ENCODE assay signal across 29 mouse cellular contexts in genomic region chr9:25200987-25201386, GRCm38 (mm10). TPM values are rescaled to one million over a fixed set of nuclear protein-coding genes. Genes with fewer than 3 reads are reported as not detected.
DNase-seq lines count a peak whose midpoint lies in the region; ATAC-seq and TF ChIP-seq lines count a peak whose summit lies in the region.
"Had no signal": no experiment of that assay in that cellular context is flagged by ENCODE, and none has a peak within 500 bp of the region (broad histone marks: within the 10 kb centered on the region; RNA-seq: fewer than 3 reads in every experiment).

No protein-coding gene starts in this region.

- TF ChIP-seq CTCF in left cerebral cortex, adult 2 months (IDR thresholded peaks at IDR 0.05): no peak

- H3K27ac ChIP-seq in heart, embryonic 11.5 days (ENCODE audit: low read depth, low read length): 0 out of 2 replicates have a peak overlapping the region, but pooled peaks have one; percentile 0
- peak overlapping the region; percentile 77 for H3K27ac ChIP-seq in left cerebral cortex, adult 2 months
- peak overlapping the region; percentile 88 for H3K27ac ChIP-seq in heart, embryonic 15.5 days
- H3K27ac ChIP-seq: forebrain, embryonic 13.5 days; hindbrain, embryonic 10.5 days; hindbrain, embryonic 15.5 days; liver, embryonic 13.5 days; neural tube, embryonic 12.5 days had no signal

- H3K36me3 ChIP-seq in heart, embryonic 11.5 days (ENCODE audit: control insufficient read depth, insufficient read depth, low read length): no peaks in the 10 kb centered on the region
- no peaks in the 10 kb centered on the region for H3K36me3 ChIP-seq in heart, embryonic 15.5 days
- no peaks in the 10 kb centered on the region for H3K36me3 ChIP-seq in myocyte (ENCODE audit: control insufficient read depth, insufficient read depth)
- H3K36me3 ChIP-seq: hindbrain, embryonic 10.5 days; hindbrain, embryonic 15.5 days; liver, embryonic 13.5 days; neural tube, embryonic 12.5 days had no signal

- no peak overlapping the region for H3K9ac ChIP-seq in heart, embryonic 11.5 days (ENCODE audit: low read depth, low read length)
- no peak overlapping the region for H3K9ac ChIP-seq in heart, embryonic 15.5 days
- H3K9ac ChIP-seq: forebrain, embryonic 13.5 days; hindbrain, embryonic 15.5 days; liver, embryonic 13.5 days; neural tube, embryonic 12.5 days had no signal

- no peak overlapping the region for H3K4me3 ChIP-seq in heart, embryonic 11.5 days (ENCODE audit: low read depth, low read length)
- no peak overlapping the region for H3K4me3 ChIP-seq in left cerebral cortex, adult 2 months
- H3K4me3 ChIP-seq in heart, embryonic 15.5 days: no peak overlapping the region
- no peak overlapping the region for H3K4me3 ChIP-seq in myocyte
- H3K4me3 ChIP-seq: forebrain, embryonic 13.5 days; hindbrain, embryonic 10.5 days; hindbrain, embryonic 15.5 days; liver, embryonic 13.5 days; neural tube, embryonic 12.5 days had no signal

- intact Hi-C loops in left cerebral cortex, adult 2 months (cut with DNase I): no loop called here

- no peaks in the 10 kb centered on the region for H3K9me3 ChIP-seq in heart, embryonic 11.5 days (replicated peaks; ENCODE audit: control insufficient read depth, low read length)
- H3K9me3 ChIP-seq in heart, embryonic 15.5 days (replicated peaks): no peaks in the 10 kb centered on the region
- H3K9me3 ChIP-seq: forebrain, embryonic 13.5 days; hindbrain, embryonic 10.5 days; hindbrain, embryonic 15.5 days; liver, embryonic 13.5 days; neural tube, embryonic 12.5 days had no signal

- peaks cover 8% of the 10 kb centered on the region; the same call in 1 of the 2 replicates for H3K4me1 ChIP-seq in heart, embryonic 11.5 days (ENCODE audit: control insufficient read depth, insufficient read depth, low read length)
- peaks cover 26% of the 10 kb centered on the region for H3K4me1 ChIP-seq in heart, embryonic 15.5 days (replicated peaks)
- H3K4me1 ChIP-seq: hindbrain, embryonic 10.5 days; hindbrain, embryonic 15.5 days; neural tube, embryonic 12.5 days had no signal

- no peak for DNase-seq in heart, postnatal 4 days
- DNase-seq in left cerebral cortex, adult 2 months (ENCODE audit: extremely low spot score in 1 of 2, low spot score in 2 of 2): no peak
- DNase-seq in left cerebral cortex, adult 8-10 months (ENCODE audit: low spot score in 2 of 2): no peak
- DNase-seq: adrenal gland, adult 2 months; adrenal gland, postnatal 36 days; B cell, adult 2 months; cerebellum, adult 8-10 months; cerebellum, postnatal 25 days; gastrocnemius, postnatal 25 days; kidney, adult 11 months; kidney, postnatal 14 days; left cerebral cortex, postnatal 4 days; liver, embryonic 13.5 days; lung, adult 18-20 months; lung, postnatal 10 days; spleen, adult 18-20 months; thymus, postnatal 14 days had no signal

- no peaks in the 10 kb centered on the region for H3K27me3 ChIP-seq in heart, embryonic 11.5 days (ENCODE audit: control insufficient read depth, insufficient read depth, low read length)
- H3K27me3 ChIP-seq in heart, embryonic 15.5 days: no peaks in the 10 kb centered on the region
- H3K27me3 ChIP-seq in myocyte (ENCODE audit: control insufficient read depth, insufficient read depth, insufficient read length): no peaks in the 10 kb centered on the region
- H3K27me3 ChIP-seq: CH12.LX; forebrain, embryonic 13.5 days; hindbrain, embryonic 15.5 days; liver, embryonic 13.5 days; neural tube, embryonic 12.5 days had no signal

- no peak for TF ChIP-seq POLR2A in myocyte (IDR thresholded peaks at IDR 0.05; ENCODE audit: insufficient read length, low read depth)

- H3ac ChIP-seq in myocyte (ENCODE audit: control insufficient read depth, insufficient read length): no peak overlapping the region

- WGBS in heart, embryonic 11.5 days (ENCODE audit: insufficient replicate concordance): 75% methylated on average over 3 of the region's 3 CpGs
- WGBS in heart, embryonic 15.5 days: 69% methylated on average over 3 of the region's 3 CpGs

- H3K79me2 ChIP-seq in myocyte (ENCODE audit: control insufficient read depth, insufficient read depth): no peaks in the 10 kb centered on the region

- no peak for ATAC-seq in heart, embryonic 11.5 days (replicated peaks; ENCODE audit: insufficient number of reproducible peaks, low FRiP score, low TSS enrichment)
- ATAC-seq in heart, embryonic 15.5 days (replicated peaks; ENCODE audit: insufficient number of reproducible peaks, insufficient read depth, low FRiP score, low read depth): no peak
- no peak for ATAC-seq in granulocyte monocyte progenitor cell, adult 5-6 weeks (replicated peaks; ENCODE audit: poor library complexity, severe bottlenecking)
- ATAC-seq: activated CD4-positive, CD25-positive, alpha-beta regulatory T cell, adult 4 months; inflammation-experienced regulatory T-cells, adult 6 months; midbrain, embryonic 16.5 days had no signal

- H3K4me2 ChIP-seq in heart, embryonic 11.5 days: no peak overlapping the region
- no peak overlapping the region for H3K4me2 ChIP-seq in heart, embryonic 15.5 days
- H3K4me2 ChIP-seq in myocyte (ENCODE audit: low read depth): no peak overlapping the region
- H3K4me2 ChIP-seq: forebrain, embryonic 13.5 days; hindbrain, embryonic 15.5 days; liver, embryonic 13.5 days; neural tube, embryonic 12.5 days had no signal

TF ChIP-seq in myocyte, 11 proteins besides CTCF, POLR2A, EP300 and RAD21:
- TF ChIP-seq CEBPB (IDR thresholded peaks at IDR 0.05; ENCODE audit: insufficient read depth, poor library complexity, severe bottlenecking): no peak
- peak; percentile 44 for TF ChIP-seq SRF (IDR thresholded peaks at IDR 0.05; ENCODE audit: control insufficient read depth, insufficient read length, low read depth)
- peak; percentile 57 to 99 (median 91) for TF ChIP-seq MYOD1 (IDR thresholded peaks at IDR 0.05; ENCODE audit: control insufficient read depth in 1 of 3, insufficient read length in 2 of 3, low read depth in 2 of 3)
- no peak for TF ChIP-seq POLR2AphosphoS2 (IDR thresholded peaks at IDR 0.05; ENCODE audit: insufficient read length, low read depth)
- no peak for TF ChIP-seq REST (IDR thresholded peaks at IDR 0.05; ENCODE audit: insufficient read depth, insufficient read length)
- TF ChIP-seq TCF3 (IDR thresholded peaks at IDR 0.05; ENCODE audit: insufficient read length, low read depth): peak; percentile 41
- TF ChIP-seq TCF12 (IDR thresholded peaks at IDR 0.05; ENCODE audit: insufficient read depth, poor library complexity, severe bottlenecking): no peak
- peak in 1 of 3 experiments; percentile 66 for TF ChIP-seq MYOG (IDR thresholded peaks at IDR 0.05; ENCODE audit: control insufficient read depth in 1 of 3, insufficient read depth in 1 of 3, insufficient read length in 2 of 3, low read depth in 2 of 3)

RNA-seq across cellular contexts. Expression of gene Herpud2, which starts 49.4 kb away (rescaled TPM):
- 22.4 and 24.2 TPM in 2 replicates for polyA plus RNA-seq in heart, embryonic 11.5 days (2014; fragmentation: Nextera tagmentation; extraction: Ambion mirVana)
- total RNA-seq in heart, postnatal 4 days (2021): 10 to 100 TPM; 38.8 to 39.9 TPM
- total RNA-seq in left cerebral cortex, adult 2 months (2021): 10 to 100 TPM; 49.6 to 51.0 TPM
- 10 to 100 TPM; 53.6 to 57.1 (median 55.8) TPM for total RNA-seq in left cerebral cortex, adult 8-10 months (2022)
- 29.2 and 33.2 TPM in 2 replicates for polyA plus RNA-seq in heart, embryonic 15.5 days (2015; fragmentation: Nextera tagmentation; extraction: Ambion mirVana)
- 18.8 TPM for polyA plus RNA-seq in myocyte (2012; fragmentation: generic; extraction: Trizol)
- 24.0 and 28.3 TPM in 2 replicates for total RNA-seq in granulocyte monocyte progenitor cell, adult 5-6 weeks (2014; fragmentation: Nextera tagmentation)
- total RNA-seq in granulocyte monocyte progenitor cell, adult 5-6 weeks (2017): 14.9 and 17.1 TPM in 2 replicates

RNA-seq across cellular contexts. Expression of gene Sept7, which starts 51.3 kb away (rescaled TPM):
- polyA plus RNA-seq in heart, embryonic 11.5 days (2014; fragmentation: Nextera tagmentation; extraction: Ambion mirVana): 284 and 324 TPM in 2 replicates
- 100 to 1,000 TPM; 202 to 208 TPM for total RNA-seq in heart, postnatal 4 days (2021)
- 100 to 1,000 TPM; 349 to 384 TPM for total RNA-seq in left cerebral cortex, adult 2 months (2021)
- total RNA-seq in left cerebral cortex, adult 8-10 months (2022): 100 to 1,000 TPM; 367 to 384 (median 373) TPM
- polyA plus RNA-seq in heart, embryonic 15.5 days (2015; fragmentation: Nextera tagmentation; extraction: Ambion mirVana): 225 and 252 TPM in 2 replicates
- polyA plus RNA-seq in myocyte (2012; fragmentation: generic; extraction: Trizol): 43.8 TPM
- total RNA-seq in granulocyte monocyte progenitor cell, adult 5-6 weeks (2014; fragmentation: Nextera tagmentation): 128 and 131 TPM in 2 replicates
- 283 and 309 TPM in 2 replicates for total RNA-seq in granulocyte monocyte progenitor cell, adult 5-6 weeks (2017)

Comparison
In these comparisons a context has a peak if more than half of its experiments do, and no peak if none do; other contexts are left out.
1. H3K27ac ChIP-seq: peak in every context shown above with its lines; median percentile 88 in heart, embryonic 15.5 days; 77 in left cerebral cortex, adult 2 months; 0 in heart, embryonic 11.5 days.